Mouse (Mus musculus) embryonic facial prominence, embryonic 14.5 days (tissue): ENCODE results near the gene Smim14. TPM values are rescaled to one million over a fixed set of nuclear protein-coding genes. Genes with fewer than 3 reads are reported as not detected.

Experiments used
- ATAC-seq: fragments of 200-750 bp; cut with Nextera tagmentation; 2 replicates; pipeline ENCODE4 v1.8.0; 2017; ENCODE audit warnings: low read depth, moderate number of reproducible peaks, moderate TSS enrichment
- DNase-seq: peaks from one replicate; pipeline ENCODE4 v3.0.0-alpha.2; 2015; ENCODE audit warnings: low spot score
- H3K27ac ChIP-seq: fragments of 300-500 bp; sonication (generic); replicated peaks from 2 replicates; pipeline ENCODE4 v1.5.1; 2014; ENCODE audit warnings: low read depth, mild to moderate bottlenecking, low read length, moderate library complexity
- H3K27me3 ChIP-seq: fragments of 300-500 bp; sonication (generic); replicated peaks from 2 replicates; pipeline ENCODE4 v1.6.1; 2014; ENCODE audit warnings: low read length; ENCODE audit not compliant: control insufficient read depth, insufficient read depth
- H3K36me3 ChIP-seq: fragments of 300-500 bp; sonication (generic); 2 replicates; pipeline ENCODE4 v1.6.1; 2014; ENCODE audit warnings: low read length, mixed read lengths; ENCODE audit not compliant: control insufficient read depth, insufficient read depth
- H3K4me1 ChIP-seq: fragments of 300-500 bp; sonication (generic); 2 replicates; pipeline ENCODE4 v1.6.1; 2014; ENCODE audit warnings: antibody characterized with exemption, low read length; ENCODE audit not compliant: control insufficient read depth, insufficient read depth
- H3K4me2 ChIP-seq: fragments of 300-500 bp; sonication (generic); 2 replicates; pipeline ENCODE4 v1.6.1; 2014; ENCODE audit warnings: low read depth, mild to moderate bottlenecking, low read length, moderate library complexity, mixed read lengths
- H3K4me3 ChIP-seq: fragments of 300-500 bp; sonication (generic); 2 replicates; pipeline ENCODE4 v1.5.1; 2014; ENCODE audit warnings: low read depth, mild to moderate bottlenecking, low read length
- H3K9ac ChIP-seq: fragments of 300-500 bp; sonication (generic); 2 replicates; pipeline ENCODE4 v1.6.1; 2014; ENCODE audit warnings: low read depth, mild to moderate bottlenecking, low read length, moderate library complexity, mixed read lengths
- H3K9me3 ChIP-seq: fragments of 300-500 bp; sonication (generic); 2 replicates; pipeline ENCODE4 v1.6.1; 2016; ENCODE audit warnings: low read length; ENCODE audit not compliant: control insufficient read depth
- WGBS: fragments of 180-500 bp; shearing (Covaris S2); extraction: QIAGEN DNeasy Blood & Tissue Kit; methylation state at CpG from one replicate; pipeline ENCODE4 v1.1.7; 2014; 5-methylcytosine and 5-hydroxymethylcytosine counted together
- polyA plus RNA-seq: library from polyadenylated mRNA; unstranded; fragments of >200 nt; fragmentation: Nextera tagmentation; extraction: Ambion mirVana; gene quantifications from 2 replicates; pipeline ENCODE4 v1.2.1, GENCODE M21; 2014

The Smim14 gene
- polyA plus RNA-seq, 1 experiment from 2014 or later = 144 TPM

- H3K4me2 ChIP-seq = no peak overlapping the region
- no peaks in the 10 kb centered on the region for H3K4me1 ChIP-seq
These were observed 111.7 kb downstream of the Smim14 start for GRCm38 (mm10) chr5:65425251-65425650.

GRCm38 (mm10) chr5:65424215-65424614 lies 112.8 kb downstream of the Smim14 start:
- no peak overlapping the region for H3K4me2 ChIP-seq
- peaks cover 79% of the 10 kb centered on the region for H3K36me3 ChIP-seq
- H3K4me3 ChIP-seq = no peak overlapping the region
- H3K27me3 ChIP-seq = no peaks in the 10 kb centered on the region
- DNase-seq (no peak), ATAC-seq (no peak)
- no peaks in the 10 kb centered on the region for H3K9me3 ChIP-seq
- no peaks in the 10 kb centered on the region for H3K4me1 ChIP-seq
- 93% methylated on average over 6 of the region's 6 CpGs for WGBS
- no peak overlapping the region for H3K9ac ChIP-seq
- no peak overlapping the region for H3K27ac ChIP-seq

More at GRCm38 (mm10) chr5:65425251-65425650, 111.7 kb downstream of the Smim14 start:
- Histone ChIP-seq H3K9me3 (no peaks in the 10 kb centered on the region), H3K27me3 (no peaks in the 10 kb centered on the region), H3K9ac (no peak overlapping the region), H3K4me3 (no peak overlapping the region), H3K36me3 (peaks cover 72% of the 10 kb centered on the region), H3K27ac (no peak overlapping the region)
- 89% methylated on average over 5 of the region's 5 CpGs for WGBS
- ATAC-seq (no peak), DNase-seq (no peak)

GRCm38 (mm10) chr5:65422803-65423202 lies 114.2 kb downstream of the Smim14 start:
- ATAC-seq (no peak), DNase-seq (no peak)
- H3K4me2 ChIP-seq = no peak overlapping the region
- no peak overlapping the region for H3K4me3 ChIP-seq
- H3K9ac ChIP-seq = no peak overlapping the region
- H3K27me3 ChIP-seq = no peaks in the 10 kb centered on the region
- H3K36me3 ChIP-seq = peaks cover 93% of the 10 kb centered on the region
- H3K4me1 ChIP-seq = no peaks in the 10 kb centered on the region
- WGBS = 94% methylated on average over 8 of the region's 8 CpGs
- no peaks in the 10 kb centered on the region for H3K9me3 ChIP-seq
- H3K27ac ChIP-seq = no peak overlapping the region

- H3K9me3 ChIP-seq = no peaks in the 10 kb centered on the region
- no peak overlapping the region for H3K4me2 ChIP-seq
- no peak overlapping the region for H3K4me3 ChIP-seq
- H3K27ac ChIP-seq = no peak overlapping the region
- DNase-seq = no peak
- H3K27me3 ChIP-seq = no peaks in the 10 kb centered on the region
- H3K36me3 ChIP-seq = peaks cover 91% of the 10 kb centered on the region
- peaks cover 4% of the 10 kb centered on the region for H3K4me1 ChIP-seq
- WGBS = 81% methylated on average over 6 of the region's 6 CpGs
- H3K9ac ChIP-seq = no peak overlapping the region
- no peak for ATAC-seq
These were observed 116.2 kb downstream of the Smim14 start for GRCm38 (mm10) chr5:65420822-65421221.

GRCm38 (mm10) chr5:65419136-65419535 lies 117.8 kb downstream of the Smim14 start:
- WGBS = 77% methylated on average over 10 of the region's 10 CpGs
- no peaks in the 10 kb centered on the region for H3K27me3 ChIP-seq
- H3K9ac ChIP-seq = no peak overlapping the region
- H3K4me2 ChIP-seq = no peak overlapping the region
- H3K4me3 ChIP-seq = no peak overlapping the region
- peaks cover 7% of the 10 kb centered on the region for H3K4me1 ChIP-seq
- H3K36me3 ChIP-seq = peaks cover 86% of the 10 kb centered on the region
- no peak for ATAC-seq
- H3K27ac ChIP-seq = no peak overlapping the region
- DNase-seq = no peak
- H3K9me3 ChIP-seq = no peaks in the 10 kb centered on the region

GRCm38 (mm10) chr5:65415653-65416458 lies 121.1 kb downstream of the Smim14 start:
- peak overlapping the region; percentile 61 for H3K9ac ChIP-seq

GRCm38 (mm10) chr5:65407989-65408388 lies 129.0 kb downstream of the Smim14 start:
- peaks cover 86% of the 10 kb centered on the region for H3K36me3 ChIP-seq
- ATAC-seq (no peak), DNase-seq (peak; percentile 21)
- no peak overlapping the region for H3K27ac ChIP-seq
- no peaks in the 10 kb centered on the region for H3K9me3 ChIP-seq
- H3K4me1 ChIP-seq = no peaks in the 10 kb centered on the region
- H3K9ac ChIP-seq = no peak overlapping the region
- no peak overlapping the region for H3K4me3 ChIP-seq
- H3K27me3 ChIP-seq = no peaks in the 10 kb centered on the region
- 45% methylated on average over 12 of the region's 12 CpGs for WGBS
- no peak overlapping the region for H3K4me2 ChIP-seq

More at GRCm38 (mm10) chr5:65415653-65416458, 121.1 kb downstream of the Smim14 start:
- Histone ChIP-seq H3K9me3 (no peaks in the 10 kb centered on the region), H3K4me2 (peak overlapping the region; percentile 29), H3K27me3 (no peaks in the 10 kb centered on the region), H3K4me1 (peaks cover 7% of the 10 kb centered on the region), H3K27ac (peak overlapping the region; percentile 90), H3K36me3 (peaks cover 81% of the 10 kb centered on the region), H3K4me3 (no peak overlapping the region)
- peak; percentile 86 for DNase-seq
- peak; percentile 88 for ATAC-seq
- 17% methylated on average over 26 of the region's 26 CpGs for WGBS

- 34% methylated on average over 2 of the region's 2 CpGs for WGBS
- H3K9ac ChIP-seq = no peak overlapping the region
- no peaks in the 10 kb centered on the region for H3K27me3 ChIP-seq
- H3K4me1 ChIP-seq = no peaks in the 10 kb centered on the region
- no peaks in the 10 kb centered on the region for H3K9me3 ChIP-seq
- no peak overlapping the region for H3K4me2 ChIP-seq
- H3K36me3 ChIP-seq = peaks cover 90% of the 10 kb centered on the region
- no peak overlapping the region for H3K27ac ChIP-seq
- ATAC-seq (peak; percentile 67), DNase-seq (peak; percentile 65)
- H3K4me3 ChIP-seq = no peak overlapping the region
These were observed 135.6 kb downstream of the Smim14 start for GRCm38 (mm10) chr5:65401251-65401994.
